Mouse (Mus musculus): ENCODE data around the gene Dtx4. TPM values are rescaled to one million over a fixed set of nuclear protein-coding genes. Genes with fewer than 3 reads are reported as not detected.

Gene Dtx4
- polyA plus RNA-seq, 1 experiment from 2014 or later: 43.3 TPM

DNA sequence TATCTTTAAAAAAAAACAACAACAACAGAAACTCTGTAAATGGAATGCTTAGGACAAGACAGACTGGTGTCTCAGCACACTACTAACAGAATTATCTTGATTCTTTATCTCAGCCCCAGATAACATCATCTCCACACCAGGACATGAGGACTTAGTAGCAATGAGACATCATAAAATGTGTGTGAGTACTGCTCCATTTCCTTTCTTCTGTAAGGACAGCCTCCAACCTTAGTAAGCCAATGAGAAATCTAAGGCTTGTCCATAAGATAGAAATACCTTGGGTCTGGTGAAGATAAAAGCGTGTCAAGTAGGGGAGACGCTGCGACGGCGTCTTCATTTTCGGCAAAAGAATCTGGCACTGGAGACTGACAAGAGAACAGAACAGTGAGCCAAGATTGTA, 73.6 kb downstream of the Dtx4 start, which contains the start of gene Pfpl:
TSS of gene Pfpl (plus strand) at position 301 of the 400 bp plus-strand sequence.
- H3K27me3 ChIP-seq (replicated peaks): no peaks in the 10 kb centered on the region
- no peaks in the 10 kb centered on the region for H3K9me3 ChIP-seq
- no peaks in the 10 kb centered on the region for H3K4me1 ChIP-seq
- no peak for ATAC-seq (replicated peaks)
- no peak within 1 kb of the TSS for H3K4me3 ChIP-seq
- no peak within 1 kb of the TSS for H3K9ac ChIP-seq
- no peaks in the 10 kb centered on the region for H3K36me3 ChIP-seq (replicated peaks)
- H3K27ac ChIP-seq: no peak within 1 kb of the TSS
- H3K4me2 ChIP-seq: no peak within 1 kb of the TSS
- WGBS: 96% methylated on average over 6 of the region's 6 CpGs

- no peaks in the 10 kb centered on the region for H3K4me1 ChIP-seq
- no peak for ATAC-seq (replicated peaks)
- no peaks in the 10 kb centered on the region for H3K36me3 ChIP-seq (replicated peaks)
- no peaks in the 10 kb centered on the region for H3K27me3 ChIP-seq (replicated peaks)
- 95% methylated on average over 5 of the region's 5 CpGs for WGBS
- no peak overlapping the region for H3K4me3 ChIP-seq
- no peaks in the 10 kb centered on the region for H3K9me3 ChIP-seq
- no peak overlapping the region for H3K9ac ChIP-seq
- no peak overlapping the region for H3K27ac ChIP-seq
- no peak overlapping the region for H3K4me2 ChIP-seq
Observed at GRCm38 (mm10) chr19:12427101-12427500, 74.2 kb downstream of the Dtx4 start.

DNA sequence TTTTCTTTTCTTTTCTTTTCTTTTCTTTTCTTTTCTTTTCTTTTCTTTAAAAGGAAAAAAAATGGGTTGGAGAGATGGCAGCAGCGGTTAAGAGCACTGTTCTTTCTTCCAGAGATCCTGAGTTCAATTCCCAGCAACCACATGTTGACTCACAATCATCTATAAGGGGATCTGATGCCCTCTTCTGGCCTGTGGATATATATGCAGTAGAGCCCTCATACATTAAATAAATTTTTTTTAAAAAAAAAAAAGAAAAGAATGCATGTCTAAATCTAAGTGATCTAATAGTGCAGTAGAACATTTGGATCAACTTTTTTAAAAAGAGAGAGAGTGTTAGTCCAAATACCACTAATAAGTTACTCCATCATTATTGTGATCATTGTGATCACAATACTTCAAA, 79.6 kb downstream of the Dtx4 start:
- no peak overlapping the region for H3K4me2 ChIP-seq
- H3K36me3 ChIP-seq (replicated peaks): no peaks in the 10 kb centered on the region
- no peak overlapping the region for H3K27ac ChIP-seq
- H3K9ac ChIP-seq: no peak overlapping the region
- ATAC-seq (replicated peaks): no peak
- H3K9me3 ChIP-seq: no peaks in the 10 kb centered on the region
- H3K27me3 ChIP-seq (replicated peaks): no peaks in the 10 kb centered on the region
- H3K4me3 ChIP-seq: no peak overlapping the region
- no peaks in the 10 kb centered on the region for H3K4me1 ChIP-seq
- WGBS: 83% methylated on average over 1 of the region's 1 CpGs

- H3K27me3 ChIP-seq (replicated peaks): no peaks in the 10 kb centered on the region
- H3K4me2 ChIP-seq: no peak overlapping the region
- H3K4me3 ChIP-seq: no peak overlapping the region
- no peaks in the 10 kb centered on the region for H3K36me3 ChIP-seq (replicated peaks)
- ATAC-seq (replicated peaks): no peak
- no peak overlapping the region for H3K9ac ChIP-seq
- no peaks in the 10 kb centered on the region for H3K9me3 ChIP-seq
- WGBS: 83% methylated on average over 6 of the region's 6 CpGs
- H3K4me1 ChIP-seq: no peaks in the 10 kb centered on the region
- H3K27ac ChIP-seq: no peak overlapping the region
Observed at GRCm38 (mm10) chr19:12420555-12420954, 80.7 kb downstream of the Dtx4 start.

DNA sequence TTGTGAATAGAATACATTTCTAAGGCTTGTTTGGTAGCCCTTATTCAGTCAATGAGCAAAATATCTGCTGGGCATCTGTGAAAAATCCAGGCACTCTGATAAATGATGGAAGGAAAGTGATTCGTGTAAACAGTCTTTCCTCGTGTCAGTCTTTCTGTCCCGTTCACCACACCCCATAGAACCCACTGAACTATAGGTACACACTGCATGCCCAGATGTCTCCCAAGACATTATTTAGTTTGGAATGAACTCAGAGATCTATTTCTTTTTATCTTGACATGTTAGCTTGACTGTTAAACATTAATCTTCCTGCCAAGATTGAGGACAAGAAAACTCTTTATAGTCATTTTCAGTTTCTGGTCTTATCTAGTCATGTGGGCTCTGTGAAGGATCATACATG, 82.9 kb downstream of the Dtx4 start:
- H3K27ac ChIP-seq: no peak overlapping the region
- no peak for ATAC-seq (replicated peaks)
- no peaks in the 10 kb centered on the region for H3K9me3 ChIP-seq
- no peaks in the 10 kb centered on the region for H3K4me1 ChIP-seq
- WGBS: 95% methylated on average over 3 of the region's 3 CpGs
- no peak overlapping the region for H3K4me2 ChIP-seq
- no peak overlapping the region for H3K4me3 ChIP-seq
- H3K36me3 ChIP-seq (replicated peaks): no peaks in the 10 kb centered on the region
- H3K9ac ChIP-seq: no peak overlapping the region
- H3K27me3 ChIP-seq (replicated peaks): no peaks in the 10 kb centered on the region

DNA sequence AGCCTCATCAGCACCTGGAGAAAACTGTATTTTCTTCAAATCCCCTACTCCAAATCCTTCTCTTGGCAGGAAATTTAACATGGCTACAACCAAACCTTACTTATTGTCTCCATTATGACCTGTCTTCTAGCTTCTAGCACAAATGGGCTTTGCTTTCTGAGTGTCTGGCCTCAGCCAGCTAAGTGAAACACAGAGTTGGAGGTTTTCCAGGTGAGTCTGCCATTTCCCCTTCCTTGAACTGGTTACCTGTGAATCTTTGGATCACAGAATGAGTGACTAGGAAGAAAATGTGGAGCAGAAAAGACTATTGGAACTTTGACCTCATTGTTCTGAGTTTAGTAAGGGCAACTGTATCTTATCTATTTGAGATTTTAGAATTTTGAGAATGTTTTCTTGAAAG, 83.9 kb downstream of the Dtx4 start, which contains the start of gene Olfr1441:
TSS of gene Olfr1441 (plus strand) at position 73 of the 400 bp plus-strand sequence.
- Histone ChIP-seq H3K9me3 (no peaks in the 10 kb centered on the region), H3K36me3 (replicated peaks) (no peaks in the 10 kb centered on the region), H3K4me1 (no peaks in the 10 kb centered on the region), H3K27me3 (replicated peaks) (no peaks in the 10 kb centered on the region), H3K4me2 (no peak within 1 kb of the TSS), H3K9ac (no peak within 1 kb of the TSS), H3K27ac (no peak within 1 kb of the TSS), H3K4me3 (no peak within 1 kb of the TSS)
- ATAC-seq (replicated peaks): no peak

Other genes with a start within 250 kb of the Dtx4 start
- not detected in 2 replicates for gene Olfr235, start 240.4 kb downstream of the Dtx4 start, polyA plus RNA-seq (2015; fragmentation: Nextera tagmentation; extraction: Ambion mirVana)
- gene Olfr1434, start 221.6 kb downstream of the Dtx4 start, polyA plus RNA-seq (2015; fragmentation: Nextera tagmentation; extraction: Ambion mirVana): not detected in 2 replicates
- not detected in 2 replicates for gene Olfr1436, start 202.3 kb downstream of the Dtx4 start, polyA plus RNA-seq (2015; fragmentation: Nextera tagmentation; extraction: Ambion mirVana)
- gene Olfr1437, start 176.4 kb downstream of the Dtx4 start, polyA plus RNA-seq (2015; fragmentation: Nextera tagmentation; extraction: Ambion mirVana): not detected in 2 replicates
- not detected in 2 replicates for gene Olfr1438-ps1, start 165.5 kb downstream of the Dtx4 start, polyA plus RNA-seq (2015; fragmentation: Nextera tagmentation; extraction: Ambion mirVana)
- gene Olfr1440, start 114.2 kb downstream of the Dtx4 start, polyA plus RNA-seq (2015; fragmentation: Nextera tagmentation; extraction: Ambion mirVana): not detected in 2 replicates
- gene Olfr1441, start 84.0 kb downstream of the Dtx4 start, polyA plus RNA-seq (2015; fragmentation: Nextera tagmentation; extraction: Ambion mirVana): not detected in 2 replicates
- gene Pfpl, start 73.5 kb downstream of the Dtx4 start, polyA plus RNA-seq (2015; fragmentation: Nextera tagmentation; extraction: Ambion mirVana): not detected in 2 replicates
- gene Mpeg1, start 40.7 kb downstream of the Dtx4 start, polyA plus RNA-seq (2015; fragmentation: Nextera tagmentation; extraction: Ambion mirVana): 0.62 and 0.73 TPM in 2 replicates
- 5.0 and 6.0 TPM in 2 replicates for gene Fam111a, start 44.3 kb upstream of the Dtx4 start, polyA plus RNA-seq (2015; fragmentation: Nextera tagmentation; extraction: Ambion mirVana)
- gene Gm4952, start 98.5 kb upstream of the Dtx4 start, polyA plus RNA-seq (2015; fragmentation: Nextera tagmentation; extraction: Ambion mirVana): 0.14 TPM in 1 of 2 replicates, not detected in the other
- not detected in 2 replicates for gene Glyat, start 131.9 kb upstream of the Dtx4 start, polyA plus RNA-seq (2015; fragmentation: Nextera tagmentation; extraction: Ambion mirVana)
- not detected in 2 replicates for gene Olfr1442, start 169.0 kb upstream of the Dtx4 start, polyA plus RNA-seq (2015; fragmentation: Nextera tagmentation; extraction: Ambion mirVana)
- gene Olfr1443, start 176.7 kb upstream of the Dtx4 start, polyA plus RNA-seq (2015; fragmentation: Nextera tagmentation; extraction: Ambion mirVana): not detected in 2 replicates
- not detected in 2 replicates for gene Keg1, start 194.3 kb upstream of the Dtx4 start, polyA plus RNA-seq (2015; fragmentation: Nextera tagmentation; extraction: Ambion mirVana)

Measured in midbrain, embryonic 15.5 days (tissue).